9 mouse cellular contexts compared by ENCODE assay signal in genomic region chr14:55053708-55054190, GRCm38 (mm10). TPM values are rescaled to one million over a fixed set of nuclear protein-coding genes. Genes with fewer than 3 reads are reported as not detected.
A peak's percentile ranks its signal among the peaks of the same experiment; 100 is the strongest.
DNase-seq lines count a peak whose midpoint lies in the region; ATAC-seq and TF ChIP-seq lines count a peak whose summit lies in the region.
"Had no signal": no experiment of that assay in that cellular context is flagged by ENCODE, and none has a peak within 500 bp of the region (broad histone marks: within the 10 kb centered on the region; RNA-seq: fewer than 3 reads in every experiment).

No protein-coding gene starts in this region.

- peak; percentile 75 for ATAC-seq in hindbrain, embryonic 12.5 days (ENCODE audit: low FRiP score)

- WGBS in hindbrain, embryonic 12.5 days: 77% methylated on average over 16 of the region's 17 CpGs
- WGBS in hindbrain, embryonic 10.5 days: 89% methylated on average over 17 of the region's 17 CpGs
- WGBS in olfactory bulb, adult 2 months: 18% methylated on average over 15 of the region's 17 CpGs

- no peaks in the 10 kb centered on the region for H3K27me3 ChIP-seq in hindbrain, embryonic 12.5 days
- no peaks in the 10 kb centered on the region for H3K27me3 ChIP-seq in hindbrain, embryonic 10.5 days (ENCODE audit: insufficient read depth, poor library complexity, severe bottlenecking)

- H3K4me3 ChIP-seq in hindbrain, embryonic 12.5 days: no peak overlapping the region
- no peak overlapping the region for H3K4me3 ChIP-seq in hindbrain, embryonic 10.5 days
- peak overlapping the region; percentile 43 for H3K4me3 ChIP-seq in cortical plate, adult 2 months (ENCODE audit: insufficient read depth, low read length)
- peak overlapping the region; percentile 59 for H3K4me3 ChIP-seq in olfactory bulb, adult 2 months (ENCODE audit: insufficient read depth, low read depth, low read length)

- peaks cover 18% of the 10 kb centered on the region for H3K4me1 ChIP-seq in hindbrain, embryonic 12.5 days
- peaks cover 15% of the 10 kb centered on the region; the same call in 1 of the 2 replicates for H3K4me1 ChIP-seq in hindbrain, embryonic 10.5 days (replicated peaks)
- H3K4me1 ChIP-seq in cortical plate, adult 2 months (ENCODE audit: control insufficient read depth, insufficient read depth, low read length): peaks cover 7% of the 10 kb centered on the region
- peaks cover 30% of the 10 kb centered on the region for H3K4me1 ChIP-seq in olfactory bulb, adult 2 months (ENCODE audit: control insufficient read depth, insufficient read depth, low read length)

- no peaks in the 10 kb centered on the region for H3K36me3 ChIP-seq in hindbrain, embryonic 12.5 days
- no peaks in the 10 kb centered on the region for H3K36me3 ChIP-seq in hindbrain, embryonic 10.5 days

- no peak for DNase-seq in hindbrain, embryonic 10.5 days (ENCODE audit: low spot score)
- DNase-seq in layer of hippocampus, adult 8-10 months (ENCODE audit: low spot score in 2 of 2): peak; percentile 85 to 91
- no peak for DNase-seq in embryo, embryonic 10 days (ENCODE audit: low spot score)
- no peak for DNase-seq in adrenal gland, adult 18-20 months (ENCODE audit: low spot score in 2 of 2)
- DNase-seq in testis, postnatal 10 days (ENCODE audit: low spot score): no peak

- H3K9ac ChIP-seq in hindbrain, embryonic 12.5 days: no peak overlapping the region
- H3K9ac ChIP-seq: liver, embryonic 14.5 days had no signal

- TF ChIP-seq POLR2A in cortical plate, adult 2 months (IDR thresholded peaks at IDR 0.05; ENCODE audit: extremely low read depth, insufficient read depth, low read length): 0 out of 2 replicates have a peak, but pooled peaks have one; percentile 31
- peak; percentile 35; the same call in 1 of the 2 replicates for TF ChIP-seq POLR2A in olfactory bulb, adult 2 months (IDR thresholded peaks at IDR 0.05; ENCODE audit: insufficient read depth, low read depth, low read length)

- peak overlapping the region; percentile 11; the same call in 1 of the 2 replicates for H3K4me2 ChIP-seq in hindbrain, embryonic 12.5 days (replicated peaks)

- peak overlapping the region; percentile 66; the same call in 1 of the 2 replicates for H3K27ac ChIP-seq in hindbrain, embryonic 12.5 days
- H3K27ac ChIP-seq in hindbrain, embryonic 10.5 days: no peak overlapping the region
- H3K27ac ChIP-seq in cortical plate, adult 2 months (ENCODE audit: insufficient read depth, low read length): peak overlapping the region; percentile 95
- peak overlapping the region; percentile 96 for H3K27ac ChIP-seq in olfactory bulb, adult 2 months (ENCODE audit: insufficient read depth, low read depth, low read length)
- H3K27ac ChIP-seq: liver, embryonic 14.5 days had no signal

- H3K9me3 ChIP-seq in hindbrain, embryonic 12.5 days (replicated peaks): no peaks in the 10 kb centered on the region
- no peaks in the 10 kb centered on the region for H3K9me3 ChIP-seq in hindbrain, embryonic 10.5 days

- TF ChIP-seq CTCF in cortical plate, adult 2 months (IDR thresholded peaks at IDR 0.05; ENCODE audit: extremely low read depth, insufficient read depth, low read length): no peak
- TF ChIP-seq CTCF in olfactory bulb, adult 2 months (IDR thresholded peaks at IDR 0.05; ENCODE audit: insufficient read depth, low read depth, low read length): no peak

RNA-seq across cellular contexts. Expression of gene Zfhx2, which starts 38.4 kb away (rescaled TPM):
- 30.9 and 33.1 TPM in 2 replicates for polyA plus RNA-seq in hindbrain, embryonic 12.5 days (2016; fragmentation: Nextera tagmentation; extraction: Ambion mirVana)
- polyA plus RNA-seq in hindbrain, embryonic 10.5 days (2016; fragmentation: Nextera tagmentation; extraction: Ambion mirVana): 8.8 and 17.7 TPM in 2 replicates
- 13.0 and 13.1 TPM in 2 replicates for polyA plus RNA-seq in cortical plate, adult 2 months (2012; rRNA removed)
- 10 to 100 TPM; 45.9 to 69.4 (median 55.7) TPM for total RNA-seq in layer of hippocampus, adult 8-10 months (2022)
- polyA plus RNA-seq in olfactory bulb, adult 2 months (2012; ENCODE audit: insufficient read depth, insufficient read length, low replicate concordance, missing spikeins): not detected in 2 replicates
- total RNA-seq in adrenal gland, adult 18-20 months (2021): 1 to 10 TPM; 6.1 to 7.4 TPM

RNA-seq across cellular contexts. Expression of gene Ngdn, which starts 38.5 kb away (rescaled TPM):
- 63.2 and 63.4 TPM in 2 replicates for polyA plus RNA-seq in hindbrain, embryonic 12.5 days (2016; fragmentation: Nextera tagmentation; extraction: Ambion mirVana)
- 73.5 and 85.9 TPM in 2 replicates for polyA plus RNA-seq in hindbrain, embryonic 10.5 days (2016; fragmentation: Nextera tagmentation; extraction: Ambion mirVana)
- polyA plus RNA-seq in cortical plate, adult 2 months (2012; rRNA removed): 35.3 and 38.6 TPM in 2 replicates
- 10 to 100 TPM; 32.5 to 39.5 (median 34.1) TPM for total RNA-seq in layer of hippocampus, adult 8-10 months (2022)
- polyA plus RNA-seq in olfactory bulb, adult 2 months (2012; ENCODE audit: insufficient read depth, insufficient read length, low replicate concordance, missing spikeins): not detected in 2 replicates
- total RNA-seq in adrenal gland, adult 18-20 months (2021): 10 to 100 TPM; 38.2 to 43.2 TPM

RNA-seq across cellular contexts. Expression of gene Thtpa, which starts 40.8 kb away (rescaled TPM):
- polyA plus RNA-seq in hindbrain, embryonic 12.5 days (2016; fragmentation: Nextera tagmentation; extraction: Ambion mirVana): 27.3 and 27.7 TPM in 2 replicates
- 24.4 and 26.1 TPM in 2 replicates for polyA plus RNA-seq in hindbrain, embryonic 10.5 days (2016; fragmentation: Nextera tagmentation; extraction: Ambion mirVana)
- 13.8 and 14.5 TPM in 2 replicates for polyA plus RNA-seq in cortical plate, adult 2 months (2012; rRNA removed)
- 10 to 100 TPM; 19.5 to 23.2 (median 22.3) TPM for total RNA-seq in layer of hippocampus, adult 8-10 months (2022)
- polyA plus RNA-seq in olfactory bulb, adult 2 months (2012; ENCODE audit: insufficient read depth, insufficient read length, low replicate concordance, missing spikeins): not detected in 2 replicates
- total RNA-seq in adrenal gland, adult 18-20 months (2021): 10 to 100 TPM; 10.9 to 12.0 TPM

RNA-seq across cellular contexts. Expression of gene Ap1g2, which starts 52.6 kb away (rescaled TPM):
- 9.4 and 10.1 TPM in 2 replicates for polyA plus RNA-seq in hindbrain, embryonic 12.5 days (2016; fragmentation: Nextera tagmentation; extraction: Ambion mirVana)
- polyA plus RNA-seq in hindbrain, embryonic 10.5 days (2016; fragmentation: Nextera tagmentation; extraction: Ambion mirVana): 14.5 and 16.3 TPM in 2 replicates
- 14.7 and 15.4 TPM in 2 replicates for polyA plus RNA-seq in cortical plate, adult 2 months (2012; rRNA removed)
- total RNA-seq in layer of hippocampus, adult 8-10 months (2022): 10 to 100 TPM; 10.8 to 20.7 (median 14.8) TPM
- not detected in 2 replicates for polyA plus RNA-seq in olfactory bulb, adult 2 months (2012; ENCODE audit: insufficient read depth, insufficient read length, low replicate concordance, missing spikeins)
- 10 to 100 TPM; 25.8 to 29.4 TPM for total RNA-seq in adrenal gland, adult 18-20 months (2021)

RNA-seq across cellular contexts. Expression of gene Myh7, which starts 59.3 kb away (rescaled TPM):
- 4.9 and 9.1 TPM in 2 replicates for polyA plus RNA-seq in hindbrain, embryonic 12.5 days (2016; fragmentation: Nextera tagmentation; extraction: Ambion mirVana)
- 0.16 and 4.6 TPM in 2 replicates for polyA plus RNA-seq in hindbrain, embryonic 10.5 days (2016; fragmentation: Nextera tagmentation; extraction: Ambion mirVana)
- polyA plus RNA-seq in cortical plate, adult 2 months (2012; rRNA removed): 29.0 and 34.8 TPM in 2 replicates
- total RNA-seq in layer of hippocampus, adult 8-10 months (2022): 1 to 10 TPM; 6.0 to 10.0 (median 7.8) TPM
- polyA plus RNA-seq in olfactory bulb, adult 2 months (2012; ENCODE audit: insufficient read depth, insufficient read length, low replicate concordance, missing spikeins): not detected in 2 replicates
- total RNA-seq in adrenal gland, adult 18-20 months (2021): under 1 TPM in 1 of 2 experiments, not detected in 1; 0.42 TPM

Comparison
In these comparisons a context has a peak if more than half of its experiments do, and no peak if none do; other contexts are left out.
1. H3K4me3 ChIP-seq: peak in cortical plate, adult 2 months (single experiment) and olfactory bulb, adult 2 months (single experiment); none in hindbrain, embryonic 12.5 days (single experiment) and hindbrain, embryonic 10.5 days (single experiment).
2. DNase-seq: peak in layer of hippocampus, adult 8-10 months (2 of 2); none in hindbrain, embryonic 10.5 days (single experiment), embryo, embryonic 10 days (single experiment), adrenal gland, adult 18-20 months (0 of 2) and testis, postnatal 10 days (single experiment).
3. RNA of gene Ngdn, which starts 38.5 kb away (polyA plus RNA-seq): 73.5 to 85.9 TPM in hindbrain, embryonic 10.5 days, 63.2 to 63.4 TPM in hindbrain, embryonic 12.5 days and 35.3 to 38.6 TPM in cortical plate, adult 2 months; not detected in olfactory bulb, adult 2 months; every median in the first group is over 10 times any median in the second.
4. RNA of gene Thtpa, which starts 40.8 kb away (polyA plus RNA-seq): 27.3 to 27.7 TPM in hindbrain, embryonic 12.5 days, 24.4 to 26.1 TPM in hindbrain, embryonic 10.5 days and 13.8 to 14.5 TPM in cortical plate, adult 2 months; not detected in olfactory bulb, adult 2 months; every median in the first group is over 10 times any median in the second.